Mouse (Mus musculus) stomach, embryonic 15.5 days (tissue): ENCODE results near the gene Grik1. TPM values are rescaled to one million over a fixed set of nuclear protein-coding genes. Genes with fewer than 3 reads are reported as not detected.

Source experiments
- ATAC-seq: fragments of 200-750 bp; cut with Nextera tagmentation; 2 replicates; pipeline ENCODE4 v1.8.0; 2017; ENCODE audit warnings: low read depth, moderate number of reproducible peaks, moderate TSS enrichment; ENCODE audit not compliant: insufficient read depth, low FRiP score
- H3K27ac ChIP-seq: fragments of 300-500 bp; sonication (generic); 2 replicates; pipeline ENCODE4 v1.5.1; 2015; ENCODE audit warnings: mild to moderate bottlenecking, inconsistent platforms
- H3K27me3 ChIP-seq: fragments of 300-500 bp; sonication (generic); replicated peaks from 2 replicates; pipeline ENCODE4 v1.6.1; 2015; ENCODE audit warnings: inconsistent platforms
- H3K36me3 ChIP-seq: fragments of 300-500 bp; sonication (generic); 2 replicates; pipeline ENCODE4 v1.6.1; 2015; ENCODE audit warnings: inconsistent platforms
- H3K4me1 ChIP-seq: fragments of 300-500 bp; sonication (generic); 2 replicates; pipeline ENCODE4 v1.6.1; 2015; ENCODE audit warnings: inconsistent platforms
- H3K4me2 ChIP-seq: fragments of 300-500 bp; sonication (generic); 2 replicates; pipeline ENCODE4 v1.6.1; 2015; ENCODE audit warnings: mild to moderate bottlenecking, inconsistent platforms
- H3K4me3 ChIP-seq: fragments of 300-500 bp; sonication (generic); replicated peaks from 2 replicates; pipeline ENCODE4 v1.5.1; 2015; ENCODE audit warnings: inconsistent platforms
- H3K9ac ChIP-seq: fragments of 300-500 bp; sonication (generic); 2 replicates; pipeline ENCODE4 v1.6.1; 2015; ENCODE audit warnings: inconsistent platforms
- H3K9me3 ChIP-seq: fragments of 300-500 bp; sonication (generic); 2 replicates; pipeline ENCODE4 v1.6.1; 2016; ENCODE audit warnings: inconsistent platforms
- WGBS: fragments of 180-500 bp; shearing (Covaris S2); methylation state at CpG from one replicate; pipeline ENCODE4 v1.1.7; 2015; 5-methylcytosine and 5-hydroxymethylcytosine counted together
- polyA plus RNA-seq: library from polyadenylated mRNA; unstranded; fragments of >200 nt; fragmentation: Nextera tagmentation; extraction: Ambion mirVana; gene quantifications from 2 replicates; pipeline ENCODE4 v1.2.1, GENCODE M21; 2015

Gene Grik1
- polyA plus RNA-seq, 1 experiment from 2014 or later: 3.6 TPM

DNA sequence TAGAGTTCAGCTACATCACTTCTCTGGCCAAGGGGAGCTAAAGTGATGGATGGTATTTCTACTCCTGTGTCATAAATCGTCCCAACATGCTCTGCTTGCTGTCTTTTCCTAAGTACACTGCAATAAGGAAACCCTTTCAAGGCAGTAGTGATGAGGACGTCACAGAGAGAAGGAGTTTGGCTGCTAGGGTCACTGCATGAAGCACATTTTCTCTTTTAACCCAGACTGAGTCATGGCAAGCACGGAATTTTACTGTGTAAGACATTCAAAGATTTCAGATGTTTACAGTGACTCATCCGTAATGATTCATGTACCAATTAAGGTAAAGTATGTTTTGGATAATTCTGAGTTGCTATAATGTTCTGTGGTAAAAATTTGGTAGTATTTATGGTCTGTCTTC is 374.9 kb downstream of the Grik1 start:
- Histone ChIP-seq H3K9ac (no peak overlapping the region), H3K4me1 (peaks cover 8% of the 10 kb centered on the region; the same call in 1 of the 2 replicates), H3K4me3 (no peak overlapping the region), H3K4me2 (no peak overlapping the region), H3K36me3 (no peaks in the 10 kb centered on the region), H3K9me3 (no peaks in the 10 kb centered on the region), H3K27ac (no peak overlapping the region), H3K27me3 (no peaks in the 10 kb centered on the region)
- 48% methylated on average over 4 of the region's 4 CpGs for WGBS
- ATAC-seq: no peak

DNA sequence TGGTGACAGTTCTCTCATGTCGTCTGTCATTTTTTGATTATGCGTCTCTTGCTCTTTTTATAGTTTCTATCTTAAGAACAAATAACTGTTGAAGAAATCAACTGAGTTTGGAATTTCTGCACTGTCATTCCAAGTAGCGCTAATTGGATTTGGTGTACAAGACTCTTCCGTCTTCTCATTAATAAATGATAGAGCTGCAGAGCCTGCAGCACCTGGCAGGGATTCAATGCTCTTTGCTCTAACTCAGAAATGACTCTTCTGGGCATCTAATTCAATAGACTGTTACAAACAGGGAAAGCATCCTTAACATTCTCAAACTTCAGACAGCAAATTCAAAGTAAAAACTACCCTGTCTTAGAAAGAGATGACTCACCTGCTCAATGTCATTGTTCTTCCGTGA is 376.3 kb downstream of the Grik1 start:
- whole genome bisulfite sequencing: 87% methylated on average over 5 of the region's 5 CpGs
- no peak overlapping the region for H3K4me3 ChIP-seq
- H3K9ac ChIP-seq: no peak overlapping the region
- no peak for ATAC-seq
- peaks cover 8% of the 10 kb centered on the region; the same call in 1 of the 2 replicates for H3K4me1 ChIP-seq
- no peak overlapping the region for H3K4me2 ChIP-seq
- H3K9me3 ChIP-seq: no peaks in the 10 kb centered on the region
- no peaks in the 10 kb centered on the region for H3K36me3 ChIP-seq
- H3K27ac ChIP-seq: no peak overlapping the region
- H3K27me3 ChIP-seq: no peaks in the 10 kb centered on the region

DNA sequence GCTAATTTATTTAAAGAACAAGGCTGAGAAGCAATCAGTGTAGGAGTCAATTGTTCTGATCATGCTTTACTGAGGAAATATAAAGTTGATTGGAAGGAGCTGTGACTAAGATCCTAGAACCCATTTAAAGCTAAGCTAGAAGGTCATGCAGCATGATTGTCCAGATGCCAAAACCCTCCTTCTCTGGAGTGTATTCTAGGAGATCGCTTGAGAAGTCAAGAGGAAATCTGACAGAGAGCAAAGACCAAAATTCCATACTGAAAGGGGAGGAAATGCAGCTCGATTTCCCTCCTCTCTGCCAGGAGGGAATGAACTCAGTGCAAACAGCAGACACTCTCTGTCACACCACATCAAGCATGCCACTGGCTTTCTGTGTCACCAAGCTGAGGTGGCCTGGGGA is 378.9 kb downstream of the Grik1 start:
- no peak overlapping the region for H3K4me3 ChIP-seq
- 21% methylated on average over 2 of the region's 2 CpGs for WGBS
- no peak for ATAC-seq
- H3K27ac ChIP-seq: no peak overlapping the region
- no peaks in the 10 kb centered on the region for H3K9me3 ChIP-seq
- no peak overlapping the region for H3K9ac ChIP-seq
- no peaks in the 10 kb centered on the region for H3K4me1 ChIP-seq
- no peaks in the 10 kb centered on the region for H3K27me3 ChIP-seq
- H3K4me2 ChIP-seq: no peak overlapping the region
- H3K36me3 ChIP-seq: no peaks in the 10 kb centered on the region

DNA sequence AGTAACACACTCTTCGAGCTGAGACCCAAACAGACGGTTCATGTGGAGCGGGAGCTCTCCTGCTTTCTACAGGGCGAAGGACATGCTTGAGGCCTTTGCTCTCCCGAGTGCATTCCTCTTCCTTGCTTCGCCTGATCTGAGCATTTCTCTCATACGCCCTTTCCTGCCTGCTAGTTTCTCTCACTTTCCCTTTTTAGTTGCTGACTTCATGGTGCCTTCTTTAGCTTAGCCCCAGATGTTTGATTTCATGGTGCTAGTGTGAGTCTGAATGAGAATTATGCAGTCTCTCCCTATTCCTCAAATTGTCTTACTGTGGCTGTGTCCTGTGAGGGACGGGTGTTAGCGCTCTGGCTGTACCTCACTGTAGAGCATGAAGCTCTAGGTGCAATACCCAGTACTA is 388.0 kb downstream of the Grik1 start:
- ATAC-seq: no peak
- no peak overlapping the region for H3K27ac ChIP-seq
- H3K4me3 ChIP-seq: no peak overlapping the region
- H3K36me3 ChIP-seq: no peaks in the 10 kb centered on the region
- H3K9me3 ChIP-seq: no peaks in the 10 kb centered on the region
- H3K27me3 ChIP-seq: no peaks in the 10 kb centered on the region
- H3K4me2 ChIP-seq: no peak overlapping the region
- H3K9ac ChIP-seq: no peak overlapping the region
- no peaks in the 10 kb centered on the region for H3K4me1 ChIP-seq
- WGBS: 63% methylated on average over 9 of the region's 9 CpGs

DNA sequence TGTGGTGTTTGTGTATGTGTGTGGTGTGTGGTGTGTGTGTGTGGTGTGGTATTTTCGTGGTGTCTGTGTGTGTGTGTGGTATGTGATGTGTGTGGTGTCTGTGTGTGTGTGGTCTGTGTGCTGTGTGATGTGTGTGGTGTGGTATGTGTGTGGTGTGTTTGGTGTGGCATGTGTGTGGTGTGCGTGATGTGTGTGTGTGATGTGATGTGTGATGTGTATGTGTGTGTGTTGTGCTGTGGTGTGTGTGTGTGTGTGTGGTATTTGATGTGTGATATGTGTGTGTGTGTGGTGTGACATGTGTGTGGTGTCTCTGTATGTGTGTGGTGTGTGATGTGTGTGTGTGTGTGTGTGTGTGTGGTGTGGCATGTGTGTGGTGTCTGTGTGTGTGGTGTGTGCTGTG is 388.9 kb downstream of the Grik1 start:
- H3K36me3 ChIP-seq: no peaks in the 10 kb centered on the region
- H3K9me3 ChIP-seq: no peaks in the 10 kb centered on the region
- WGBS: 78% methylated on average over 2 of the region's 2 CpGs
- no peak overlapping the region for H3K4me2 ChIP-seq
- no peaks in the 10 kb centered on the region for H3K27me3 ChIP-seq
- no peak for ATAC-seq
- no peak overlapping the region for H3K4me3 ChIP-seq
- no peaks in the 10 kb centered on the region for H3K4me1 ChIP-seq
- no peak overlapping the region for H3K27ac ChIP-seq
- H3K9ac ChIP-seq: no peak overlapping the region

DNA sequence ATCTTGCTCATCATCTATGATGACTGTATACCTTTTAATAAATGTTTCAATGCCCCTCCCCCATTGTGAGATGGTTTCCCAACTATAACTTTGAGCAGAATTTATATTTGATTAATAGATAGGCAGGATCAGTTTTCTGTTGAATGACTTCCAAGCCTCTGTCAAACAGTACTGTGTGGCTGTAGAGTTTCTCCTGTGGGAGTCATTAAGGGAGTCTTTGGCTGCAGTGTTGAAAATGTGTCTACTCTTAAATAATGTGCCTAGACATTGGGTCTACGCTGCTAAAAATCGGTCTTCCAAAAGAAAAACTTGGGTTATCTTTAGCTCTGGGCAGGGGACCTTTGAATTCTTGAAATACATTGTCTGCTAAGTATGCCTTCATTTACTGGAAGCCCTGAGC is 414.1 kb downstream of the Grik1 start:
- WGBS: 55% methylated on average over 2 of the region's 2 CpGs
- Histone ChIP-seq H3K36me3 (no peaks in the 10 kb centered on the region), H3K27ac (no peak overlapping the region), H3K9me3 (no peaks in the 10 kb centered on the region), H3K4me2 (no peak overlapping the region), H3K4me3 (no peak overlapping the region), H3K9ac (no peak overlapping the region), H3K4me1 (no peaks in the 10 kb centered on the region), H3K27me3 (no peaks in the 10 kb centered on the region)
- no peak; the same call in 1 of the 2 replicates for ATAC-seq

DNA sequence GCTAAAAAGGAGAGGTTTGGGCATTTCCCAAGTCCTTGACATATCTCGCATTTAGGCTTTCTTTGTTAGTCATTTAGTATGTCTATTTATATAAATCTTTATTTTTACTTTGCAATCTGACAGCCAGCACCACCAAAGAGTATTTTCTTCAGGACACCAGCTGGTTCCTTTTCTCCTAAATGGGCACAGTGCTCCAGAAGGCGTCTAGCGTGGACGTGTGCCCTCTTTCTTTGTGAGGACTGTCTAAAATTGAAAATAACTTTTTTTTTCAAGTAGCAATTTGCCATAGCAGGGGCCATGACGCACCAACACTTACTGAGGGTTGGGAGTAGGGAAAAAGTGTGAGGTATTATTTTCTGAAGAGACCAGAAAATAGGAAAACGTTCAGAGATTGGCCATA is 425.5 kb downstream of the Grik1 start:
- no peaks in the 10 kb centered on the region for H3K9me3 ChIP-seq

DNA sequence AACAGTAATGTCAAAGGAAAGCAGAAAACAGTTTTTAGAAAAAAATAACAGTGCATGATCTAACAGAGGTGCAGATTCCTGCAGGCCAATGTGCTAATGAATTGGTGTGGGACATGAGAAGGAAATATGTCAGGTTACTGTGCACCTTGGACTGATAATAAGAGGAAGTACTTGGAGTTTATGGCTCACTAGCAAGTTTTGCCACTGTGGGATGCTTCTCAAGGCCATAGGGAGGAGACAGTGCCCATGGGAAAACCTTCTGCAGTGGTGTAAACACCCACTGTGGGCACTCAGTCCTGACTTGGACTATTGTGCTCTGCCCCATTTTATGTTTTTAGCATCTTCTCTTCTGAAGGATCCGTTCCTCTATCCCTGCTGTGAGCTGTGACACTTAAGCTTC is 428.3 kb downstream of the Grik1 start:
- Histone ChIP-seq H3K4me2 (no peak overlapping the region), H3K27me3 (no peaks in the 10 kb centered on the region), H3K4me1 (no peaks in the 10 kb centered on the region), H3K9me3 (no peaks in the 10 kb centered on the region), H3K36me3 (no peaks in the 10 kb centered on the region), H3K4me3 (no peak overlapping the region), H3K27ac (no peak overlapping the region), H3K9ac (no peak overlapping the region)
- ATAC-seq: no peak
- 78% methylated on average over 1 of the region's 1 CpGs for WGBS

More for the DNA sequence above, 425.5 kb downstream of the Grik1 start:
- H3K27ac ChIP-seq: no peak overlapping the region
- no peak overlapping the region for H3K4me2 ChIP-seq
- no peaks in the 10 kb centered on the region for H3K4me1 ChIP-seq
- H3K9ac ChIP-seq: no peak overlapping the region
- WGBS: 68% methylated on average over 6 of the region's 6 CpGs
- no peaks in the 10 kb centered on the region for H3K27me3 ChIP-seq
- H3K4me3 ChIP-seq: no peak overlapping the region
- no peaks in the 10 kb centered on the region for H3K36me3 ChIP-seq
- ATAC-seq: no peak

DNA sequence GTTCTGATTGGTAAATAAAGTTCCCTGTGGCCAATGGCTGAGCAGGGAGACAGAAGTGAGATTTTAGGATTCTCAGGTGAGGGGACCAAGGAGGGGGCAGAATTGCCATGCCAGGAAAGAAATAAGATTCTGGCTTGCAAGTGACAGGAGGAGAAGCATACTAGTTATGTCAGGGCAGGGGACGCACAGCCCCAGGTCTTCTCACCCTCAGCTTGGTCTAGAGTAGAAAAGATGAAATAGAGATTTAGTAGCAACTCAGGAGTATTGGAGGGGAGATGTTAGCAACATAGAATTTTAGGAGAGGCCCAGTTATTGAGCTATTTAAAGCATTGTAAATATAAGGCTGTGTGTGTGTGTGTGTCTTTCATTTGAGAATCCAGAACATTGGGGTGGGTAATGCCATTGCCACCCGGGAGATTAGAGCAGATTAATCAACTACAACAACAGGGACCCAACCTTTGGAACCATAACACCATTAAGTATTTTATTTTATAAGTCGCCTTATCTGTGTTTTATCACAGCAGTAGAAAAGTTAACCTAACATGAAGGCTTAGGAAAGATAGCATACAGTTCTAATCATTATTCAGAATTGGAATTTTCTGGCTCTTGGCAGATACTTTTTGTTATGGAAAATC is 436.5 kb downstream of the Grik1 start:
- no peaks in the 10 kb centered on the region for H3K4me1 ChIP-seq
- H3K36me3 ChIP-seq: no peaks in the 10 kb centered on the region
- H3K4me2 ChIP-seq: no peak overlapping the region
- 77% methylated on average over 3 of the region's 3 CpGs for whole genome bisulfite sequencing
- H3K4me3 ChIP-seq: no peak overlapping the region
- no peak for ATAC-seq
- no peaks in the 10 kb centered on the region for H3K9me3 ChIP-seq
- H3K27ac ChIP-seq: no peak overlapping the region
- H3K9ac ChIP-seq: no peak overlapping the region
- no peaks in the 10 kb centered on the region for H3K27me3 ChIP-seq

DNA sequence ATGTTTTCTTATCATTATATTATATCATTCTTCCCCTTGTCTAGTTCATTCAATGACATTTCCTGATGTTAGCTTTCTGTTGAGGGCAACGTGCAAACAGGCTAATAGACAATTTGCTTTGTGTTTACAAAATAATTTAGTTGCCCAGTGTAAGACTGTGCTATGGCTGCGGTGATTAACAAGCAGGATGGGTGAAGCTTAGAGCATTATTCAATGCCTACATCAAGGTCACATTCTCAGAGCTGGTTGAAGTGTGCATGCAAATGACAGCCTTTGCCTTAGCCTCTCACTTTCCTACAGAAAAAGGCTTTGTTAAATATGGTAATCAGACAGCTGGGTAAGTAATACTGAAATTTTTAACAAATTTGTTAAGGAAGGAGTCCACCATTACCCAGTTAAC is 438.5 kb downstream of the Grik1 start:
- 63% methylated on average over 2 of the region's 2 CpGs for WGBS
- Histone ChIP-seq H3K27ac (no peak overlapping the region), H3K4me3 (no peak overlapping the region), H3K4me1 (no peaks in the 10 kb centered on the region), H3K9ac (no peak overlapping the region), H3K27me3 (no peaks in the 10 kb centered on the region), H3K36me3 (no peaks in the 10 kb centered on the region), H3K9me3 (no peaks in the 10 kb centered on the region), H3K4me2 (no peak overlapping the region)
- ATAC-seq: no peak

DNA sequence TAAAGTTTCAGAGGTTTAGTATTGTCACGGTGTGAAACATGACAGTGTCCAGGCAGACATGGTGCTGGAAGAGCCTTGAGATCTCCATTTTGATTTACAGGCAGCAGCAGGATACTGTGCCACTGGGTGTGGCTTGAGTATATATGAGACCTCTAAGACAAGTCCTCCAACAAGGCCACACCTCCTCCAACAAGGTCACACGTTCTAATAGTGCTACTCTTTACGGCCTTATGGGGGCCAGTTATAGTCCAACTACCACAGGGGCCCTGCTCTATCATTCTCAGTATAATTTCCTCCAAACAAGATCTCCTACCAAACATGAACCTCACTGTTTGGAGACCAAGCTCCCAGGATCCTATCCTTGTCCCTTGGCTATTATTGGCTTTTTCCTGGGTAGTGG is 441.3 kb downstream of the Grik1 start:
- ATAC-seq: no peak
- no peaks in the 10 kb centered on the region for H3K4me1 ChIP-seq
- no peak overlapping the region for H3K4me3 ChIP-seq
- no peak overlapping the region for H3K9ac ChIP-seq
- H3K27me3 ChIP-seq: no peaks in the 10 kb centered on the region
- no peak overlapping the region for H3K27ac ChIP-seq
- H3K9me3 ChIP-seq: no peaks in the 10 kb centered on the region
- no peak overlapping the region for H3K4me2 ChIP-seq
- H3K36me3 ChIP-seq: no peaks in the 10 kb centered on the region
- 81% methylated on average over 3 of the region's 3 CpGs for WGBS
